Mouse (Mus musculus) hindbrain, embryonic 13.5 days (tissue): Measurements from ENCODE around the gene Lrit2. TPM values are rescaled to one million over a fixed set of nuclear protein-coding genes. Genes with fewer than 3 reads are reported as not detected.

ENCODE experiments used
- ATAC-seq: fragments of 200-750 bp; cut with Nextera tagmentation; 2 replicates; pipeline ENCODE4 v1.8.0; 2017; ENCODE audit warnings: moderate TSS enrichment; ENCODE audit not compliant: low FRiP score
- H3K27ac ChIP-seq: fragments of 300-500 bp; sonication (generic); 2 replicates; pipeline ENCODE4 v1.5.1; 2015; ENCODE audit warnings: inconsistent platforms, mild to moderate bottlenecking, moderate library complexity
- H3K27me3 ChIP-seq: fragments of 300-500 bp; sonication (generic); 2 replicates; pipeline ENCODE4 v1.6.1; 2015; ENCODE audit warnings: mild to moderate bottlenecking, inconsistent platforms
- H3K36me3 ChIP-seq: fragments of 300-500 bp; sonication (generic); 2 replicates; pipeline ENCODE4 v1.6.1; 2015; ENCODE audit warnings: mild to moderate bottlenecking, inconsistent platforms
- H3K4me1 ChIP-seq: fragments of 300-500 bp; sonication (generic); replicated peaks from 2 replicates; pipeline ENCODE4 v1.6.1; 2015; ENCODE audit warnings: inconsistent platforms
- H3K4me2 ChIP-seq: fragments of 300-500 bp; sonication (generic); 2 replicates; pipeline ENCODE4 v1.6.1; 2015; ENCODE audit warnings: inconsistent platforms, mild to moderate bottlenecking, moderate library complexity
- H3K4me3 ChIP-seq: fragments of 300-500 bp; sonication (generic); 2 replicates; pipeline ENCODE4 v1.5.1; 2015; ENCODE audit warnings: mild to moderate bottlenecking, inconsistent platforms
- H3K9ac ChIP-seq: fragments of 300-500 bp; sonication (generic); 2 replicates; pipeline ENCODE4 v1.6.1; 2015; ENCODE audit warnings: mild to moderate bottlenecking, inconsistent platforms
- H3K9me3 ChIP-seq: fragments of 300-500 bp; sonication (generic); 2 replicates; pipeline ENCODE4 v1.6.1; 2016; ENCODE audit warnings: inconsistent platforms
- WGBS: fragments of 180-500 bp; shearing (Covaris S2); methylation state at CpG from one replicate; pipeline ENCODE4 v1.1.7; 2015; 5-methylcytosine and 5-hydroxymethylcytosine counted together
- polyA plus RNA-seq: library from polyadenylated mRNA; unstranded; fragments of >200 nt; fragmentation: Nextera tagmentation; extraction: Ambion mirVana; gene quantifications from 2 replicates; pipeline ENCODE4 v1.2.1, GENCODE M21; 2015

The Lrit2 gene
- polyA plus RNA-seq, 1 experiment from 2014 or later: not detected

- Histone ChIP-seq H3K27ac (no peak within 1 kb of the TSS), H3K4me2 (no peak within 1 kb of the TSS), H3K4me3 (no peak within 1 kb of the TSS), H3K36me3 (peaks cover 10% of the 10 kb centered on the region), H3K9ac (no peak within 1 kb of the TSS), H3K9me3 (no peaks in the 10 kb centered on the region), H3K27me3 (no peaks in the 10 kb centered on the region), H3K4me1 (no peaks in the 10 kb centered on the region)
- no peak for ATAC-seq
- WGBS: 72% methylated on average over 3 of the region's 3 CpGs
Observed at GRCm38 (mm10) chr14:37113922-37114321, 46.2 kb downstream of the Lrit2 start, which contains the start of gene 2610528A11Rik. Gene 2610528A11Rik (minus strand): TSS chr14:37114022.

DNA sequence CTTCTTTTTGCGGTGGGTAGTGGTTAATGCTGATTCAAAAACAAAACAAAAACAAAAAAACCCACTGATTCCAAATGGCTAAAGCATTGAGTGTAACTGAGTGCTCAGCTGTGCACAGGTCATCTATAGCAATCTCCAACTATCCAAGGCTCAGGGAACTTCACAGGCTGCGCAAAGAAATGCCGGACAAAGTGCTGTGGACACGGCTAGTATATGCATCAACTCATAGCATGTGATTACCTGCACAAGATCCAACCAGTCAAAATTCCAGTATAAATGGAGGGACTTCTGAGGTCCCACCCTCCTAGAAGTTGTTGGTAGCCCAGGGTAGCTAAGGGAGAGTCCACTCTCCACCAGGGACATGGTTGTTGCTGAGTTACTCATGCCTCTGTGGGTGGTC, 51.5 kb downstream of the Lrit2 start:
- no peaks in the 10 kb centered on the region for H3K4me1 ChIP-seq
- H3K9me3 ChIP-seq: no peaks in the 10 kb centered on the region
- no peak overlapping the region for H3K4me3 ChIP-seq
- H3K36me3 ChIP-seq: peaks cover 47% of the 10 kb centered on the region
- H3K4me2 ChIP-seq: no peak overlapping the region
- 97% methylated on average over 4 of the region's 4 CpGs for WGBS
- no peak overlapping the region for H3K27ac ChIP-seq
- H3K27me3 ChIP-seq: no peaks in the 10 kb centered on the region
- no peak for ATAC-seq
- no peak overlapping the region for H3K9ac ChIP-seq

Other genes starting within 250 kb of the Lrit2 start
- 84.1 and 85.5 TPM in 2 replicates for gene Ccser2, start 99.2 kb upstream of the Lrit2 start, polyA plus RNA-seq
- gene Rgr, start 19.0 kb upstream of the Lrit2 start, polyA plus RNA-seq: not detected in 2 replicates
- not detected in 2 replicates for gene Lrit1, start 13.1 kb upstream of the Lrit2 start, polyA plus RNA-seq
- 2.0 and 3.1 TPM in 2 replicates for gene Cdhr1, start 30.4 kb downstream of the Lrit2 start, polyA plus RNA-seq
- gene 2610528A11Rik, start 46.1 kb downstream of the Lrit2 start, polyA plus RNA-seq: 0.47 TPM in 1 of 2 replicates, not detected in the other
- gene Ghitm, start 67.3 kb downstream of the Lrit2 start, polyA plus RNA-seq: 196 and 199 TPM in 2 replicates